30 mouse cellular contexts compared by ENCODE assay signal in genomic region chr12:44128874-44129273, GRCm38 (mm10).
A peak's percentile ranks its signal among the peaks of the same experiment; 100 is the strongest.
DNase-seq lines count a peak whose midpoint lies in the region; ATAC-seq and TF ChIP-seq lines count a peak whose summit lies in the region.
"Had no signal": no experiment of that assay in that cellular context is flagged by ENCODE, and none has a peak within 500 bp of the region (broad histone marks: within the 10 kb centered on the region; RNA-seq: fewer than 3 reads in every experiment).

No protein-coding gene starts in this region.

- WGBS in forebrain, embryonic 11.5 days = 89% methylated on average over 8 of the region's 8 CpGs
- WGBS in forebrain, embryonic 16.5 days = 69% methylated on average over 8 of the region's 8 CpGs
- WGBS in lung, postnatal 0 days = 84% methylated on average over 8 of the region's 8 CpGs

- no peak overlapping the region for H3K4me3 ChIP-seq in forebrain, embryonic 11.5 days (ENCODE audit: low read depth, low read length)
- H3K4me3 ChIP-seq in forebrain, embryonic 16.5 days (replicated peaks; ENCODE audit: low read length) = no peak overlapping the region
- H3K4me3 ChIP-seq in lung, postnatal 0 days (ENCODE audit: low read depth, low read length) = no peak overlapping the region
- H3K4me3 ChIP-seq: embryonic facial prominence, embryonic 12.5 days; forebrain, embryonic 15.5 days; heart, embryonic 13.5 days; limb, embryonic 10.5 days; limb, embryonic 15.5 days; liver, embryonic 13.5 days; neural tube, embryonic 15.5 days had no signal

- TF ChIP-seq EP300 in lung, postnatal 0 days (IDR thresholded peaks at IDR 0.05) = no peak

- H3K27me3 ChIP-seq in forebrain, embryonic 11.5 days (ENCODE audit: control insufficient read depth, insufficient read depth, low read length) = no peaks in the 10 kb centered on the region
- H3K27me3 ChIP-seq in forebrain, embryonic 16.5 days (replicated peaks; ENCODE audit: control insufficient read depth, insufficient read depth, low read length) = no peaks in the 10 kb centered on the region
- no peaks in the 10 kb centered on the region for H3K27me3 ChIP-seq in lung, postnatal 0 days (replicated peaks; ENCODE audit: insufficient read depth, low read length)
- H3K27me3 ChIP-seq: CH12.LX; embryonic facial prominence, embryonic 12.5 days; forebrain, embryonic 15.5 days; heart, embryonic 13.5 days; limb, embryonic 15.5 days; liver, embryonic 13.5 days; neural tube, embryonic 15.5 days had no signal

- intact Hi-C loops in left cerebral cortex, postnatal 4 days (cut with DNase I) = no loop called here

- no peak overlapping the region for H3K9ac ChIP-seq in forebrain, embryonic 11.5 days (ENCODE audit: low read length)
- no peak overlapping the region for H3K9ac ChIP-seq in forebrain, embryonic 16.5 days (replicated peaks; ENCODE audit: low read depth, low read length)
- no peak overlapping the region for H3K9ac ChIP-seq in lung, postnatal 0 days (replicated peaks; ENCODE audit: low read depth)
- H3K9ac ChIP-seq: embryonic facial prominence, embryonic 12.5 days; forebrain, embryonic 15.5 days; heart, embryonic 13.5 days; hindbrain, embryonic 14.5 days; limb, embryonic 15.5 days; liver, embryonic 13.5 days; neural tube, embryonic 15.5 days had no signal

- no peak overlapping the region for H3K4me2 ChIP-seq in forebrain, embryonic 11.5 days (ENCODE audit: low read depth, low read length, severe bottlenecking)
- H3K4me2 ChIP-seq in forebrain, embryonic 16.5 days (ENCODE audit: low read length) = no peak overlapping the region
- no peak overlapping the region for H3K4me2 ChIP-seq in lung, postnatal 0 days (replicated peaks; ENCODE audit: low read depth, low read length)
- H3K4me2 ChIP-seq: embryonic facial prominence, embryonic 12.5 days; forebrain, embryonic 15.5 days; heart, embryonic 13.5 days; hindbrain, embryonic 14.5 days; limb, embryonic 15.5 days; liver, embryonic 13.5 days; neural tube, embryonic 15.5 days had no signal

- no peaks in the 10 kb centered on the region for H3K4me1 ChIP-seq in forebrain, embryonic 11.5 days (replicated peaks; ENCODE audit: control insufficient read depth, insufficient read depth, low read length)
- H3K4me1 ChIP-seq in forebrain, embryonic 16.5 days (replicated peaks; ENCODE audit: control insufficient read depth, insufficient read depth, low read length) = no peaks in the 10 kb centered on the region
- no peaks in the 10 kb centered on the region for H3K4me1 ChIP-seq in lung, postnatal 0 days (ENCODE audit: insufficient read depth, low read depth, low read length)
- H3K4me1 ChIP-seq: embryonic facial prominence, embryonic 12.5 days; forebrain, embryonic 15.5 days; heart, embryonic 13.5 days; limb, embryonic 10.5 days; limb, embryonic 15.5 days; liver, embryonic 13.5 days; neural tube, embryonic 15.5 days had no signal

- no peaks in the 10 kb centered on the region for H3K9me3 ChIP-seq in forebrain, embryonic 11.5 days (ENCODE audit: control insufficient read depth, low read length)
- H3K9me3 ChIP-seq in forebrain, embryonic 16.5 days (ENCODE audit: control insufficient read depth, low read length) = no peaks in the 10 kb centered on the region
- H3K9me3 ChIP-seq in lung, postnatal 0 days (ENCODE audit: low read length) = no peaks in the 10 kb centered on the region
- H3K9me3 ChIP-seq: embryonic facial prominence, embryonic 12.5 days; forebrain, embryonic 15.5 days; G1E; heart, embryonic 13.5 days; limb, embryonic 10.5 days; limb, embryonic 15.5 days; liver, embryonic 13.5 days; neural tube, embryonic 15.5 days had no signal

- no peak for DNase-seq in forebrain, embryonic 11.5 days (ENCODE audit: low spot score)
- peak; percentile 18 for DNase-seq in left cerebral cortex, adult 11 months (ENCODE audit: low spot score)
- DNase-seq in left cerebral cortex, postnatal 4 days = no peak
- peak; percentile 22 to 39 for DNase-seq in right cerebral cortex, adult 2 months (ENCODE audit: low spot score in 2 of 2)
- no peak for DNase-seq in right cerebral cortex, postnatal 4 days
- no peak for DNase-seq in lung, postnatal 0 days (ENCODE audit: low spot score)
- DNase-seq: adrenal gland, postnatal 14 days; cerebellum, adult 11-12 months; cerebellum, adult 9-11 months; embryo, embryonic 11 days; heart, postnatal 10 days; kidney, adult 9 months; kidney, postnatal 10 days; liver, embryonic 13.5 days; lung, adult 18-20 months; lung, postnatal 10 days; midbrain, embryonic 14.5 days; right cerebral cortex, postnatal 25 days had no signal

- no peaks in the 10 kb centered on the region for H3K36me3 ChIP-seq in forebrain, embryonic 11.5 days (ENCODE audit: control insufficient read depth, insufficient read depth, low read length)
- H3K36me3 ChIP-seq in forebrain, embryonic 16.5 days (ENCODE audit: control insufficient read depth, insufficient read depth) = no peaks in the 10 kb centered on the region
- no peaks in the 10 kb centered on the region for H3K36me3 ChIP-seq in lung, postnatal 0 days (ENCODE audit: insufficient read depth, low read length)
- H3K36me3 ChIP-seq: embryonic facial prominence, embryonic 12.5 days; forebrain, embryonic 15.5 days; G1E; heart, embryonic 13.5 days; limb, embryonic 10.5 days; limb, embryonic 15.5 days; liver, embryonic 13.5 days; neural tube, embryonic 15.5 days had no signal

- peak; percentile 39; the same call in 1 of the 2 replicates for ATAC-seq in forebrain, embryonic 11.5 days (replicated peaks; ENCODE audit: low FRiP score)
- ATAC-seq in forebrain, embryonic 16.5 days = no peak
- ATAC-seq in lung, postnatal 0 days = no peak
- ATAC-seq: forebrain, embryonic 15.5 days; intestine, postnatal 0 days had no signal

- no peak overlapping the region for H3K27ac ChIP-seq in forebrain, embryonic 11.5 days (ENCODE audit: low read depth, low read length)
- H3K27ac ChIP-seq in forebrain, embryonic 16.5 days (ENCODE audit: low read length) = no peak overlapping the region
- H3K27ac ChIP-seq in lung, postnatal 0 days (ENCODE audit: low read length) = no peak overlapping the region
- H3K27ac ChIP-seq: embryonic facial prominence, embryonic 12.5 days; forebrain, embryonic 15.5 days; heart, embryonic 13.5 days; hindbrain, embryonic 14.5 days; limb, embryonic 10.5 days; limb, embryonic 15.5 days; liver, embryonic 13.5 days; macrophage; neural tube, embryonic 15.5 days had no signal

- no peak for TF ChIP-seq CTCF in lung, postnatal 0 days (IDR thresholded peaks at IDR 0.05)

Comparison
In these comparisons a context has a peak if more than half of its experiments do, and no peak if none do; other contexts are left out.
1. DNase-seq: peak in left cerebral cortex, adult 11 months (single experiment) and right cerebral cortex, adult 2 months (2 of 2); none in forebrain, embryonic 11.5 days (single experiment), left cerebral cortex, postnatal 4 days (single experiment), right cerebral cortex, postnatal 4 days (single experiment) and lung, postnatal 0 days (single experiment).